Mouse (Mus musculus): ENCODE data around the gene Fbxo3.
A peak's percentile ranks its signal among the peaks of the same experiment; 100 is the strongest.
"Not testable (repeated sequence)": the region's sequence is repeated elsewhere in the genome, so short reads cannot be mapped to it uniquely, and the experiment has no call there.

The Fbxo3 gene

GRCm38 (mm10) chr2:104038236-104038635 lies 10.7 kb downstream of the Fbxo3 start:
- DNase-seq: no peak

- no peak for DNase-seq
Observed at GRCm38 (mm10) chr2:104041632-104042031, 14.1 kb downstream of the Fbxo3 start.

DNA sequence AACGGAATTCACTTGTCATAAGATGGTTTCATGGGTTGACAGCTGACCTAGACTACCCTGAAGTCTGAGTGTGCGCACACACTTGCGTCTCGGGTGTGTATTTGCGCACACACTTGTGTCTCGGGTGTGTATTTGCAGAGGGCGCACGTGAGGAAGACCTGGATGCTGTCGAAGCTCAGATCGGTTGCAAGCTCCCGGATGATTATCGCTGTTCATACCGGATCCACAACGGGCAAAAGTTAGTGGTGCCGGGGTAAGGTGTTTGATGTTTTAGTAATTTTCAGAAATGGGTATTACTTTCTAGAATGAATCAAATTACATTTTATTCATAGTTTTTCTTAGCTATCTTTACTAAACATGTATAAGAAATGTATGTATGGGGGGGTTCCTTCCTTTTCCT lies 15.2 kb downstream of the Fbxo3 start:
- no peak for DNase-seq

- DNase-seq: no peak
Observed at GRCm38 (mm10) chr2:104043624-104044478, 16.3 kb downstream of the Fbxo3 start.

GRCm38 (mm10) chr2:104044479-104045080 lies 17.1 kb downstream of the Fbxo3 start:
- DNase-seq: no peak

DNA sequence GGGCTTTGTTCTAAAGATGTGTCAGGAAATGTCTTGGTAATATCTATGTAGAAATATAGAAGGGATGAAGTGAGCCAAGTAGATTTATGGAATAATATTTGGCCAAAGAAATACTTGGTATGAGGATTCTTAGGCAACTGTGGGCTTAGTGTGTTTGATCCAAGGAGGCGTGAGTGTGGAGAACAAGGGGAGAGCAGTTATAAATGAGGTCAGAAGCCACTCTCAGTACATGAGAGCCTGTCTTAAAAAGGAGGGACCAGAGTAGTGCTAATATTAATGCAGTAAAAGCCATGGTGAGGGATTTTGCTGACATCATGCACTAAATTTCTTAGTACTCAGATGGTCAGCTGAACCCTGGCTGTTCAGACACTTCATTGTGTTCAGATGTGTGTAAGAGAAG lies 30.9 kb downstream of the Fbxo3 start:
- DNase-seq: no peak

GRCm38 (mm10) chr2:104058954-104059353 lies 31.4 kb downstream of the Fbxo3 start:
- no peak for DNase-seq

DNA sequence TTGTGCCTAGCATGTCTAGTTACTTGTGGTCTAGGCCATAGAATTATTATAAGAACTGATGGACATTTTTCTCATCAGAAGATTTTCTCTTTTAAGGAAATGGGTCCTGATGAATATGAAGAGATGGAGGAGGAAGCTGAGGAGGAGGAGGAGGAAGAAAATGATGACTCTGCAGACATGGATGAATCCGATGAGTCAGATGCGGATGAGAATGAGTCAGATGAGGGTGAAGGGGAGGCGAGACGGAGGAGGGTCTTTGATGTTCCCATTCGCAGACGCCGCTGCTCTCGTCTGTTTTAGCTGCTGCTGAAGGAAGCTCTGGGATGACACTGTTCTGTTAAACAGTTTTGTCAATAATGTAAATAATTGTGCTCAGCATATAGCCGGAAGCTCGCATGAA lies 32.3 kb downstream of the Fbxo3 start:
- DNase-seq: no peak

- no peak for DNase-seq
Observed at GRCm38 (mm10) chr2:104060996-104061395, 33.5 kb downstream of the Fbxo3 start.

DNA sequence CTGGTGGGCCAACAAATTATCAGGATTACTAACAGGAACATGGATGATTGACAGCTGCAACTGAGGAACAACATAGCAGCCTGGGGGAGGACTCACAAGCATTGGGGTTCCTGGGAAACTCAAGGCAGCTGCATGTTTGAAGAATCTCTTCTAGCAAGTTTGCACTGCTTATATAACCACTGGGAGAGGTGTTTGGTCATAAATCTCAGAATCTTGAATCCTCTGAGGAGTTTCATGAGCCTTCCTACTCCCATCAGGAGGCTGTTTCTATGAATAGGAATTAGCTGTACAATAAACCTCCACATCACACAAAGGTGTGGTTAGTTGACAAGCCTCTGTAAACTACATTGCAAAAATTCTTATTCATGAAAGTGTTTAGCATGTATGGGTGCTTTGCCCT lies 35.1 kb downstream of the Fbxo3 start:
- DNase-seq: no peak

GRCm38 (mm10) chr2:104064152-104064551 lies 36.6 kb downstream of the Fbxo3 start:
- no peak for DNase-seq

GRCm38 (mm10) chr2:104065526-104065925 lies 38.0 kb downstream of the Fbxo3 start, which contains the start of gene Gm10912:
Gene Gm10912 (plus strand): TSS chr2:104065826.
- not testable (repeated sequence) for DNase-seq

DNA sequence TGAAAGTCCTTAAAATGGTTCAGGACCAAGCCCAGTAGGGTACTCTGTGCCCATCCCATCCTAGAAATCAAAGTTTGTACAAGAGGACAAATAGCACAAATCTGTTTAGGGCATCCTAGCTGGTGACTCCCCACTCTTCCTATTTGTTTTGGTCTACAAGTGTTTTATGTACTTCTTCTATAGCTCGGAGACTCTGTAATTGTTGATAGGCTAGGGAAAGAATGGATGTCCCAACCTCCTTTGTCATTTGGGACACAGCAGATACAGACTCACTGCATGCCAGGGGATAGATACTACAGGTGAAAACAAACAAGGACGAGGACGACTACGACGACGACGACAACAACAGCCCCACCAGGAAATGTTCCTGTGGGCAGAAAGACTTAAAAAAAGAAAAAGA lies 40.9 kb downstream of the Fbxo3 start, which contains the start of gene Gm10799:
Gene Gm10799 (minus strand): TSS at position 101 of the 400 bp plus-strand sequence.
- DNase-seq: not testable (repeated sequence)

GRCm38 (mm10) chr2:104069704-104070185 lies 42.2 kb downstream of the Fbxo3 start, which contains the start of gene Cd59b:
Gene Cd59b (plus strand): TSS chr2:104069849.
- DNase-seq: peak; percentile 47

GRCm38 (mm10) chr2:104078285-104078684 lies 50.8 kb downstream of the Fbxo3 start:
- not testable (repeated sequence) for DNase-seq

DNA sequence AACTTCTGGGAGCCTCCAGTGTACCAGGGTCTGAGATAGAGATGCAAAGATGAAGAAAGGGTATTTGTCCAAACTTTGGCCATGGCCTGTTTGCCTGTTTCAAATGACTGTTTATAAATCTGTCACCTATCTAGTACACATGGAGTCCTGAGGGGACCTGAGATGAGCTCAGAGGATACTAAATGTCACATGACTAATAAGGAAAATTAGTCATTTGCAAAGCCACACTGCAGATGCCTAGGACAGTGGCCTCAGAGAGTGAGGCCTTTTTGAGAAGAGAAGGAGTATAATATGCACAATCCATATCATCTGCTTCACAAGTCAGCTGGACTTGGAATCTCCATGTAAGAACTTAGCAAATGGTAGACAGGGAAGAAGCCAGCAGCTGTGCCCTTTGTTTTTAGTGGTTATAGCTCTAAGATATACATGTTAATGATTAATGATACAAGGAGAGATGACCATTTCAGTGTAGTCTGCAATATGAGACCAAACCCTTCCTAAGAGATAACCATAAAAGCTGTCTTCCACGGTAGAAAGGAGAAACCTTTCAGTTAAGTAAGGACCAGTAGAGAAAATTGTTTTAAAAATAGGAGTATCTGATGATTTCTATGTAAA lies 54.0 kb downstream of the Fbxo3 start:
- not testable (repeated sequence) for DNase-seq

DNA sequence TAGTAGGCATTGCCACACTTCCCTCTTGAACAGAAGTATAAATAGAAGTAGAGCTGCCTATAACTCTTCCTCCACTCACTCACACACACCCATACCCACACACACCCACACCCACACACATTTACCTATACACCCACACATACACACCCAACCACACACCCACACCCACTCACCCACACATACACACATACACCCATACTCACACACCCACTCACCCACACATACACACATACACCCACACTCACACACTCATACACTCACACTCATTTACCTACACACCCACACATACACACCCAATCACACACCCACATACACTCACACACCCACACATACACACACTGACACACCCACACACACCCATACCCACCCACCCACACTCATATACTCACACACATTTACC lies 55.0 kb downstream of the Fbxo3 start:
- DNase-seq: no peak

- not testable (repeated sequence) for DNase-seq
Observed at GRCm38 (mm10) chr2:104084027-104084426, 56.5 kb downstream of the Fbxo3 start.

GRCm38 (mm10) chr2:104087562-104087961 lies 60.0 kb downstream of the Fbxo3 start:
- DNase-seq: not testable (repeated sequence)

DNA sequence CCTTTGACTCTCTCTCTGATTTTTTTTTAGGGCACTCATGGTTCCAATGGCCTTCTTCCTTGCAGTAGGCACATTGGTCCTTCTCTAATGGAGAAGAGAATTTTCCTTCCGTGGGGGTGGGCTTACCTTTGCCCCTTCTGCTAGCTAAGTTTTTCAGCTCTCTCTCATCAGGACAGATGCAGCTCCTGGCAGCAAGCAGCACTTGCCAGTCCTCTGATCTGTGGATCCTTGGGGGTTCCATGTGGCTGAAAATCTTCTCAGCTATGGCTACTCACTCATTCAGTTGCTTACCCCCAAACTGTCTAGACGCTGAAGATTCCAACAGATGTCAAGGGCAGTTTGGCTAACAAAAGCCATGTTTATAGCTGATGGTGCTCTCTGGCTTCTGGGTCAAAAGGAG lies 65.8 kb downstream of the Fbxo3 start:
- no peak for DNase-seq

DNA sequence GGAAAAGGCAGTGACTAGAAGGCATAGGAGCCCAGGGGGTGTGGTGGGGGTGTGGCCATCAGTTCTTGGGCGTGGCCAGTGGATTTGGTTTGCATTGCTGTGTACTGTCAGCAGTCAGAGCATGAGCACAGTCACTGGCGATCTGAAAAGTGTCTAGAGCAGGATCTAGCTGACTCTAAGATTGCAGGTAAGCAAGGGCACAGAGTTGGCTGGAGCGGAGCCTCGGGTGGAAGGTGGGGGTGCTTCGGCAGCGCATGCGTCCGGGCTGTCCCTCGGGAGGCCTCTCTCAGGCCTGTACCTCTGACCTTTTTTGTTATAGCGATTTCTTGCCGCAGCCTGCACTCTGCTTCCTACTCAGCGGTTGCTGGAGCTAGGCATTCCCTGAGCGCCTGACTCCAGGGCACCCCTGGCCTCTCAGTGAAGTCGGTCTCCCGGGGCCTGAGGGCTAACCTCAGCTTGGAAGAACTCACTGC lies 68.3 kb downstream of the Fbxo3 start, which contains the start of gene Cd59a:
Gene Cd59a (plus strand): TSS at position 61 of the 473 bp plus-strand sequence.
- DNase-seq: peak; percentile 57 to 65

GRCm38 (mm10) chr2:104096256-104096655 lies 68.7 kb downstream of the Fbxo3 start:
- DNase-seq: no peak

- DNase-seq: not testable (repeated sequence)
Observed at GRCm38 (mm10) chr2:104096796-104097195, 69.3 kb downstream of the Fbxo3 start.
